Comparison of ENCODE assay signal across 22 mouse cellular contexts in genomic region chr3:153198514-153198913, GRCm38 (mm10).
DNase-seq lines count a peak whose midpoint lies in the region; ATAC-seq lines count a peak whose summit lies in the region.
"Had no signal": no experiment of that assay in that cellular context is flagged by ENCODE, and none has a peak within 500 bp of the region (broad histone marks: within the 10 kb centered on the region; RNA-seq: fewer than 3 reads in every experiment).

No protein-coding gene starts in this region.

- H3K4me3 ChIP-seq in heart, embryonic 10.5 days, result no peak overlapping the region
- H3K4me3 ChIP-seq in neural tube, embryonic 15.5 days (replicated peaks), result no peak overlapping the region
- H3K4me3 ChIP-seq: embryonic facial prominence, embryonic 12.5 days; heart, adult 2 months; limb, embryonic 12.5 days; liver, embryonic 13.5 days; megakaryocyte, embryonic 14.5 days; neural tube, embryonic 12.5 days had no signal

- DNase-seq in heart, embryonic 10.5 days (ENCODE audit: low spot score), result peak; percentile 68
- DNase-seq in heart, postnatal 10 days, result no peak
- DNase-seq in Muller cell, postnatal 12 days (ENCODE audit: inconsistent ontology term), result peak; percentile 32
- peak; percentile 41 to 49 for DNase-seq in kidney, adult 8-10 months
- peak; percentile 34 to 43 for DNase-seq in kidney, postnatal 36 days
- no peak for DNase-seq in urinary bladder, adult 18-20 months (ENCODE audit: low spot score in 2 of 2)
- DNase-seq: adrenal gland, postnatal 25 days; cerebellum, adult 8-10 months; forebrain, postnatal 0 days; gastrocnemius, postnatal 25 days; heart, adult 2 months; heart, postnatal 4 days; liver, embryonic 13.5 days; lung, adult 2 months; thymus, adult 18-20 months had no signal

- no peak for ATAC-seq in neural tube, embryonic 15.5 days (ENCODE audit: low FRiP score)
- ATAC-seq: CD4-positive, CD25-positive, alpha-beta regulatory T cell, adult 4 months; forebrain, postnatal 0 days had no signal

- no peaks in the 10 kb centered on the region for H3K27me3 ChIP-seq in heart, embryonic 10.5 days (ENCODE audit: insufficient read depth, poor library complexity, severe bottlenecking)
- no peaks in the 10 kb centered on the region for H3K27me3 ChIP-seq in neural tube, embryonic 15.5 days (replicated peaks)
- H3K27me3 ChIP-seq: embryonic facial prominence, embryonic 12.5 days; limb, embryonic 12.5 days; liver, embryonic 13.5 days; megakaryocyte, embryonic 14.5 days; neural tube, embryonic 12.5 days had no signal

- no peak overlapping the region for H3K27ac ChIP-seq in heart, embryonic 10.5 days
- H3K27ac ChIP-seq in neural tube, embryonic 15.5 days (replicated peaks), result no peak overlapping the region
- H3K27ac ChIP-seq: embryonic facial prominence, embryonic 12.5 days; heart, adult 2 months; hindbrain, embryonic 14.5 days; limb, embryonic 12.5 days; liver, embryonic 13.5 days; neural tube, embryonic 12.5 days had no signal

- 78% methylated on average over 4 of the region's 4 CpGs for WGBS in heart, embryonic 10.5 days
- 85% methylated on average over 4 of the region's 4 CpGs for whole genome bisulfite sequencing in neural tube, embryonic 15.5 days

- H3K36me3 ChIP-seq in heart, embryonic 10.5 days, result no peaks in the 10 kb centered on the region
- no peaks in the 10 kb centered on the region for H3K36me3 ChIP-seq in neural tube, embryonic 15.5 days
- H3K36me3 ChIP-seq: embryonic facial prominence, embryonic 12.5 days; limb, embryonic 12.5 days; liver, embryonic 13.5 days; neural tube, embryonic 12.5 days had no signal

- no peaks in the 10 kb centered on the region for H3K4me1 ChIP-seq in heart, embryonic 10.5 days
- no peaks in the 10 kb centered on the region for H3K4me1 ChIP-seq in neural tube, embryonic 15.5 days
- H3K4me1 ChIP-seq: limb, embryonic 12.5 days; liver, embryonic 13.5 days; megakaryocyte, embryonic 14.5 days; neural tube, embryonic 12.5 days had no signal

- no peak overlapping the region for H3K4me2 ChIP-seq in neural tube, embryonic 15.5 days
- H3K4me2 ChIP-seq: embryonic facial prominence, embryonic 12.5 days; hindbrain, embryonic 14.5 days; limb, embryonic 12.5 days; liver, embryonic 13.5 days; neural tube, embryonic 12.5 days had no signal

- no peak overlapping the region for H3K9ac ChIP-seq in neural tube, embryonic 15.5 days (replicated peaks)
- H3K9ac ChIP-seq: embryonic facial prominence, embryonic 12.5 days; forebrain, postnatal 0 days; hindbrain, embryonic 14.5 days; limb, embryonic 12.5 days; liver, embryonic 13.5 days; neural tube, embryonic 12.5 days had no signal

- intact Hi-C loops in heart, postnatal 10 days (cut with DNase I), result no loop called here

- H3K9me3 ChIP-seq in heart, embryonic 10.5 days, result no peaks in the 10 kb centered on the region
- no peaks in the 10 kb centered on the region for H3K9me3 ChIP-seq in neural tube, embryonic 15.5 days (replicated peaks)
- H3K9me3 ChIP-seq: embryonic facial prominence, embryonic 12.5 days; limb, embryonic 12.5 days; liver, embryonic 13.5 days; megakaryocyte, embryonic 14.5 days; neural tube, embryonic 12.5 days had no signal

Comparison
In these comparisons a context has a peak if more than half of its experiments do, and no peak if none do; other contexts are left out.
1. DNase-seq: peak in heart, embryonic 10.5 days (single experiment), Muller cell, postnatal 12 days (single experiment), kidney, adult 8-10 months (2 of 2) and kidney, postnatal 36 days (2 of 2); none in heart, postnatal 10 days (0 of 2) and urinary bladder, adult 18-20 months (0 of 2).